Mouse (Mus musculus) stomach, embryonic 14.5 days (tissue): Measurements from ENCODE around the gene Etfrf1. TPM values are rescaled to one million over a fixed set of nuclear protein-coding genes. Genes with fewer than 3 reads are reported as not detected.

Experiments
- ATAC-seq: fragments of 200-750 bp; cut with Nextera tagmentation; 2 replicates; pipeline ENCODE4 v1.8.0; 2017; ENCODE audit warnings: low read depth, moderate TSS enrichment; ENCODE audit not compliant: insufficient number of reproducible peaks, insufficient read depth, low FRiP score
- H3K27ac ChIP-seq: fragments of 300-500 bp; sonication (generic); 2 replicates; pipeline ENCODE4 v1.5.1; 2014; ENCODE audit warnings: mild to moderate bottlenecking, low read length, moderate library complexity, mixed read lengths
- H3K27me3 ChIP-seq: fragments of 300-500 bp; sonication (generic); 2 replicates; pipeline ENCODE4 v1.6.1; 2014; ENCODE audit warnings: low read length, control low read depth, mixed read lengths; ENCODE audit not compliant: control insufficient read depth, insufficient read depth
- H3K36me3 ChIP-seq: fragments of 300-500 bp; sonication (generic); 2 replicates; pipeline ENCODE4 v1.6.1; 2014; ENCODE audit warnings: mild to moderate bottlenecking, control low read depth, low read length, moderate library complexity, mixed read lengths; ENCODE audit not compliant: control insufficient read depth, insufficient read depth
- H3K4me1 ChIP-seq: fragments of 300-500 bp; sonication (generic); 2 replicates; pipeline ENCODE4 v1.6.1; 2014; ENCODE audit warnings: low read length, control low read depth, mixed read lengths; ENCODE audit not compliant: control insufficient read depth, insufficient read depth
- H3K4me2 ChIP-seq: fragments of 300-500 bp; sonication (generic); replicated peaks from 2 replicates; pipeline ENCODE4 v1.6.1; 2014; ENCODE audit warnings: low read depth, low read length, control low read depth
- H3K4me3 ChIP-seq: fragments of 300-500 bp; sonication (generic); 2 replicates; pipeline ENCODE4 v1.5.1; 2014; ENCODE audit warnings: low read depth, low read length, control low read depth
- H3K9ac ChIP-seq: fragments of 300-500 bp; sonication (generic); replicated peaks from 2 replicates; pipeline ENCODE4 v1.6.1; 2014; ENCODE audit warnings: low read depth, mild to moderate bottlenecking, control low read depth, low read length, moderate library complexity, mixed read lengths
- H3K9me3 ChIP-seq: fragments of 300-500 bp; sonication (generic); 2 replicates; pipeline ENCODE4 v1.6.1; 2016; ENCODE audit warnings: low read depth, low read length, control low read depth; ENCODE audit not compliant: control insufficient read depth
- WGBS: fragments of 180-500 bp; shearing (Covaris S2); extraction: QIAGEN DNeasy Blood & Tissue Kit; methylation state at CpG from one replicate; pipeline ENCODE4 v1.1.7; 2014; 5-methylcytosine and 5-hydroxymethylcytosine counted together
- polyA plus RNA-seq: library from polyadenylated mRNA; unstranded; fragments of >200 nt; fragmentation: Nextera tagmentation; extraction: Ambion mirVana; gene quantifications from 2 replicates; pipeline ENCODE4 v1.2.1, GENCODE M21; 2014

The Etfrf1 gene
- polyA plus RNA-seq, 1 experiment from 2014 or later = 30.3 TPM

DNA sequence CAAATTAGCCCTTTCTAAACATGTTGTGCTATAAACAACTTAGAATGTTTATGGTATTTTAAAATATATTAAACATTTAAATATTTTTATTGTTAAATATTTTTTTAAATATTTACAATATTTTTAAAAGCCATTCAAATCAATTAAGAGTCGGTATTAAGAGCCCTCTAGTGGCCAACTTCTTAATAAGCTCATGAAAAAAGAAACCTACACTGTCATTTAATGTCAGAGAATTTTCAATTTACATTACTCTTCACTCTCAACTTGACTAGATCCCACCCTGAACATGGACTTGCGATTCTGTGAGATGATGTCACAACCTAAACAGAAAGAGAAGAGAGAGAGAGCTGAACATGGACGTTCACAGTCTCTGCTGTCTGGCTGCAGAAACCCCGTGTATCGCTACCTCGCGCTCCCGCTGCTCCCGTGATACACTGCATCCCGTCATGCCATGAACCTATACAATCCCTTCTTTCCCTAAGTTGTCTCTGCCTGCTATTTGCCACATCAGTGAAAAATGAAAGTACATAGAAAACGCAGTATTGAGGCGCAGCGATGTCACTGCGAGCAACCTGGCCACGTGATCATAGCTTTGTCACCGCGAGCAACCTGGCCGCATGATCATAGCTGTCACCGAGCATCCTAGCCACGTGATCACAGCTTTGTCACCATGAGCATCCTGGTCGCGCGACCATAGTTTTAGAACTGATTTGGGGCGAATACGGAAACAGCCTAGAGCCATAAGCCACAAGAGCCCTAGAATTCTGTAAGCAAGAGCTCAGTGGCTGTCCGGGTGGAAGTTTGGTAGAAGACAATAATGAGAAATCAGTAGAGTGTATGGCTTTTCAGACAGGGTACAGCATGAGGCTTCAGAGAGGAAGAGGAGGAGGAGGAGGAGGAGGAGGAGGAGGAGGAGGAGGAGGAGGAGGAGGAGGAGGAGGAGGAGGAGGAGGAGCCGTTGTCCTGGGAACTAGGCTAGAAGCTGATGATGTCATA, 23.5 kb upstream of the Etfrf1 start:
- no peaks in the 10 kb centered on the region for H3K4me1 ChIP-seq
- no peak overlapping the region for H3K27ac ChIP-seq
- H3K36me3 ChIP-seq = no peaks in the 10 kb centered on the region
- H3K4me3 ChIP-seq = peak overlapping the region; percentile 16
- no peaks in the 10 kb centered on the region for H3K9me3 ChIP-seq
- 57% methylated on average over 27 of the region's 27 CpGs for WGBS
- H3K27me3 ChIP-seq = no peaks in the 10 kb centered on the region
- H3K4me2 ChIP-seq = peak overlapping the region; percentile 39
- H3K9ac ChIP-seq = no peak overlapping the region
- no peak for ATAC-seq

DNA sequence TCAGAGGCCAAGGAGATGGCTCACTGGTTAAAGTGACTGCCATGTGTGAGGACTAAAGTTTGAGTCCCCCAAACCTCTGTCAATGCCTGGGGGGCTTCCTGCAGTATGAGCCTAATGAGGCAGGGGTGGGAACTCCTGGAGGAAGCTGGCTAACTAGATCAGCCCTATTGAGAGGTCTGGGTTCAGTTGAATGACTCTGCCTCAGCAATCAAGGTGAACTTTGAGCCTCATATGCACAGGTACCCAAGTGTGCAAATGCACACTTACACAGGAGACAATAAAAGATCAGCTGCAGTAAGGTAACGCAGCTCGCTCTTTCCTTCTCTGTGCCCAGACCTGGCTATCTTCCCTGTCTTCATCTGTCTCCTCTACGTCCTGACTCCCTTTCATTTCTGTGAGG, 17.9 kb upstream of the Etfrf1 start:
- Histone ChIP-seq H3K27me3 (no peaks in the 10 kb centered on the region), H3K4me1 (no peaks in the 10 kb centered on the region), H3K27ac (no peak overlapping the region), H3K9ac (no peak overlapping the region), H3K36me3 (no peaks in the 10 kb centered on the region), H3K4me2 (no peak overlapping the region), H3K4me3 (no peak overlapping the region), H3K9me3 (no peaks in the 10 kb centered on the region)
- no peak for ATAC-seq
- 82% methylated on average over 3 of the region's 3 CpGs for WGBS

DNA sequence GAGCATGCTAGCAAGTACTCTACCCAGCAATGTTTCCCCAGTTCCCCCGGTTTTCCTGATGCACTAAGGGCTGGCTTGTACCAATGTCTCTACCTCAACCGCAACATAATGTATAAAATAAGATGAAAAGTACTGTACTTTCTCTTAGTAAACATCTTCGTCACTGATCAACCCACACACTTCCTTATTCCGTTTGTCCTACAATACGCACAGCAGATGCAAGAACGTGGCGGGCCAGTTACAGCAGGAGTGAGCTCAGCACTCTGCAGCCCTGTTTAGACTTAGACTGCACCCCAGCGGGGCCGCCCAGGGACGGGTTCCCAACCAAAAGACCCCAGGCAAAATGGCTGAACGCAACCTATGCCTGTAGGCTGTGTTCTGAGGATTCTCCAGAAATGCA, 17.5 kb upstream of the Etfrf1 start:
- H3K36me3 ChIP-seq = no peaks in the 10 kb centered on the region
- WGBS = 66% methylated on average over 11 of the region's 11 CpGs
- no peak overlapping the region for H3K4me2 ChIP-seq
- no peak overlapping the region for H3K27ac ChIP-seq
- no peaks in the 10 kb centered on the region for H3K9me3 ChIP-seq
- ATAC-seq = no peak
- no peaks in the 10 kb centered on the region for H3K27me3 ChIP-seq
- H3K4me1 ChIP-seq = no peaks in the 10 kb centered on the region
- no peak overlapping the region for H3K9ac ChIP-seq
- H3K4me3 ChIP-seq = no peak overlapping the region

DNA sequence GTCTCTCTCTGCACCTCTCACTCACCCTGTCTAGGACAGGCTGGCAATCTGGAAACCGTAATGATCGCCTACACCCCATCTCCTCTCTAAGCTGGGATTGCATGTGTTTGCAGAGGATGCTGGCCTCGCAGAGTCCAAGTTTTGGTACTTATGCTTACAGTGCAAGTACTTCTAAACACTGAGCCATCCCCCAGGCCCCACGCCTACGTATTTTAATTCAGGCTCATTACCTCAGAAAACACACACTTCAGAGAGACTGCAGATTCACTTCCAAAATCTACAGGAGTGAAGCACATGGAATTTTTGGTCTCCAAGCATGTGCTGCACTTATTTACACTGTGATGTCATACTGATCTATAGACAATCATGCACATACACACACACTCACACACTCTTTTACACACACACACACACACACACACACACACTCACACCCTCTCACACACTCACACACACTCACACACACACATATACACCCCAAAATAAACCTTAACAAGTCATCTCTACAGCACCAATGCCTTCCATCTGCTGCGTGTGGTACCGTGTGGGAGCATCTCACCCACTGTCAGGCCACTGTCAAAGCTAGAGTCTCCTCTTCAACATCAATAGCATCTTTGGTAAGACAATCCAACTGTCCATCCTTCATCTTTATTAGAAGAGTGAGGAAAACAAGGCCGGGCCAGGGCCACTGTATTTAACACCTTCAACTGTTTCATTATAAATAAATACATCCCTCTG, 12.8 kb upstream of the Etfrf1 start:
- Histone ChIP-seq H3K4me2 (no peak overlapping the region), H3K4me1 (0 out of 2 replicates have a peak, but pooled peaks cover 2% of the 10 kb centered on the region), H3K36me3 (no peaks in the 10 kb centered on the region), H3K4me3 (no peak overlapping the region), H3K27me3 (no peaks in the 10 kb centered on the region), H3K27ac (no peak overlapping the region), H3K9me3 (no peaks in the 10 kb centered on the region), H3K9ac (no peak overlapping the region)
- 89% methylated on average over 8 of the region's 8 CpGs for WGBS
- ATAC-seq = no peak

DNA sequence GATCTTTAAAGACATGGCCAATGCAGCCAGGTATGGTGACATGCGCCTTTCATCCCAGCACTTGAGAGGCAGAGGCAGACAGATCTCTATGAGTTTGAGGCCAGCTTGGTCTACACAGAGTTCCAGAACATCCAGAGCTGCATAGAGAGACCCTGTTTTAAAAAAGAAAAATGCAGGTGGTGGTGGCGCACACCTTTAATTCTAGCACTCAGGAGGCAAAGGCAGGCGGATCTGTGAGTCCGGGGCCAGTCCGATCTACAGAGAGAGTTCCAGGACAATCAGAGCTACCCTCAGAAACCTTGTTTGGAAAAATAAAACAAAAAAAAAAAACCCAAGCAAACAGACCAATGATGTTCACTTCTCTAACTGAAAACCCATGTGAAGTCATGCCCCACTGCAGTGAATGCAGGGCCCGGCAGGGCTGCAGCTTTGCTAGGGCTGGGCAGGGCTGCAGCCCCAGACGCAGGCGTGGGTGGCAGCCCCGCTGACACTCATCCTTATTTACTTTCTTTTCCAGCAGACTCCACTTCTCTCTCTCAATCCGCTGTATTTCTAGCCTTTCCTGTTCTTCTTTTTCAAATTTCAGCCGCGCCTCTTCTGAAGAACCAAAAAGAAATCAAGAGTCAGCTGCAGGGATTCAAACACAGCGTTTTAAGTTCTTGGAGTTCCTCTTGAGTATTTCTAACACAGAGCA, 8.4 kb upstream of the Etfrf1 start:
- Histone ChIP-seq H3K27ac (no peak overlapping the region), H3K9ac (no peak overlapping the region), H3K4me2 (no peak overlapping the region), H3K9me3 (no peaks in the 10 kb centered on the region), H3K4me1 (0 out of 2 replicates have a peak, but pooled peaks cover 2% of the 10 kb centered on the region), H3K36me3 (no peaks in the 10 kb centered on the region), H3K4me3 (no peak overlapping the region), H3K27me3 (no peaks in the 10 kb centered on the region)
- WGBS = 76% methylated on average over 13 of the region's 13 CpGs
- no peak for ATAC-seq

DNA sequence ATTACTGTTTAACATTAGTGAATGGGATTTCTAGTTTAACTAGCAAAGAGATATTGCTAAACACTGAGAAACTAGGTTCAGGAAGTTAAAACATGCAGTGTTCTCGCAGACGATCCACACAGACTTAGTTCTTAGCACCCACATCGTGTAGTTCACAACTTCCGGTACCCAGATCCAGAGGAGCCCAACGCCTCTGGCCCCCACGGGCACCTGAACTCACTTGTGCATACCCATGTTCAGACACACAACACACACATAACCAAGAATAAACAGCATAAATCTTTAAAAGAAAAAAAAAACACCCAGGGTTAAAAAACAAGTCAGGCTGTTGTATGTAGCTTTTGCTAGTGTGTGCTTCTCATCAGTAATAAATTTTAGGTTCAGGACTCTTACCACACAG, 6.5 kb upstream of the Etfrf1 start:
- no peak for ATAC-seq
- Histone ChIP-seq H3K36me3 (no peaks in the 10 kb centered on the region), H3K9ac (no peak overlapping the region), H3K4me2 (no peak overlapping the region), H3K4me1 (0 out of 2 replicates have a peak, but pooled peaks cover 2% of the 10 kb centered on the region), H3K27ac (no peak overlapping the region), H3K9me3 (no peaks in the 10 kb centered on the region), H3K4me3 (no peak overlapping the region), H3K27me3 (no peaks in the 10 kb centered on the region)
- 90% methylated on average over 6 of the region's 6 CpGs for WGBS

DNA sequence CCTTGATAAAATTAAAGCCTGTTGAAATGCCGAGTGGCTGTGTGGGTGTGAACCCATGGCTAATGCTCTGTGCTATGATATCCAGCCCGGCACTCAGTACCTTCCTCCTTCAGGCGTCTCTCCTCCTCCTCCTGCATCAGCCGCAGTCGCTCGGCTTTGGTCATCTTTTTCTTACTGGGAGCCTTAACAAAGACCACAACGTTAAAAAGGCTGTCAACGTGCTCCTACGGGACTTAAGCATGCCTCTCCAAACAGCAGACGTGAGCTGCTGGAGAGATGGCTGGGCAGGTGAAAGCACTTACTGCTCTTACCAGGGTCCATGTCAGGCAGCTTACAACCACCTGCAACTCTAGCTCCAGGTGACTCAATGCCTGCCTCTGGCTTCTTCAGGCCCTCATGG, 5.8 kb upstream of the Etfrf1 start:
- no peaks in the 10 kb centered on the region for H3K27me3 ChIP-seq
- no peak overlapping the region for H3K4me3 ChIP-seq
- no peak overlapping the region for H3K9ac ChIP-seq
- no peak overlapping the region for H3K4me2 ChIP-seq
- ATAC-seq = no peak
- no peak overlapping the region for H3K27ac ChIP-seq
- peaks cover 3% of the 10 kb centered on the region; the same call in 1 of the 2 replicates for H3K4me1 ChIP-seq
- WGBS = 68% methylated on average over 10 of the region's 10 CpGs
- no peaks in the 10 kb centered on the region for H3K36me3 ChIP-seq
- no peaks in the 10 kb centered on the region for H3K9me3 ChIP-seq

DNA sequence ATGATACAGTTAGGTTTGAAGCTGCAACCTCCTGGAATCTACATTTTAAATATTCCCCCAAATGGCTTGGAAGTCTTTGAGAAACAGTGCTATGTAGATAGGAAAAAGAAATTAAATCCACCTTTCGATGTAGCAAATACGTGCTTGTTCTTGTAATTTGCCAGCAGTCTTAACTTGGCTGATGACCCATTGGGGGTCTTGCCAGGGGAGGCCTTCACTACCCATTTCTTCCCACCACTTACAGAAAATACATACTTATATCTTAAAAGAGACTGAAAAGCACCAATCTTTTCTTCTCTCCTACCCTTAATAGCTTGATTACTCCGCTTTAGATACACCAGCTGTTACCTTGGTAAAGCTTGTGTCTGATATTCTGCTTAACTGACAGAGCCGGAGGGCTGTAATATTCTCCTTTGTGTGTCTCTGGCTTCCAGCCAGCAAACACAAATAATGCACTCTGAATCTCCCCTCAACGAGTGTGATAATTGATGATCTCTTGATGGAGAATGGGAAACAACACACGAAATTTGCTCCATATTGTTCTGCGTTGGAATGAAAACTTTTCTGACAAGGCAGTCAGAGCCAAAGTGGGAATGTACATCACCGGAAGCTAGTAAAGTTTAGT, 766 bp upstream of the Etfrf1 start:
- H3K9me3 ChIP-seq = no peaks in the 10 kb centered on the region
- no peaks in the 10 kb centered on the region for H3K27me3 ChIP-seq
- WGBS = 34% methylated on average over 8 of the region's 8 CpGs
- peaks cover 2% of the 10 kb centered on the region; the same call in 1 of the 2 replicates for H3K36me3 ChIP-seq
- no peak overlapping the region for H3K9ac ChIP-seq
- H3K4me2 ChIP-seq = peak overlapping the region; percentile 71
- peaks cover 9% of the 10 kb centered on the region; the same call in 1 of the 2 replicates for H3K4me1 ChIP-seq
- H3K27ac ChIP-seq = no peak overlapping the region
- H3K4me3 ChIP-seq = peak overlapping the region; percentile 31
- ATAC-seq = no peak
